Mouse (Mus musculus) erythroblast, embryonic 14.5 days (primary cell): Measurements from ENCODE around the gene Dnajc15.

Source experiments
- GATA1 ChIP-seq: IDR thresholded peaks from 2 replicates; pipeline ENCODE4 v1.6.1; 2012; ENCODE audit warnings: low read length, inconsistent platforms, mixed read lengths
- TAL1 ChIP-seq: IDR thresholded peaks from 3 replicates; pipeline ENCODE4 v1.6.1; 2012; ENCODE audit warnings: low read length, inconsistent platforms, mixed read lengths

DNA sequence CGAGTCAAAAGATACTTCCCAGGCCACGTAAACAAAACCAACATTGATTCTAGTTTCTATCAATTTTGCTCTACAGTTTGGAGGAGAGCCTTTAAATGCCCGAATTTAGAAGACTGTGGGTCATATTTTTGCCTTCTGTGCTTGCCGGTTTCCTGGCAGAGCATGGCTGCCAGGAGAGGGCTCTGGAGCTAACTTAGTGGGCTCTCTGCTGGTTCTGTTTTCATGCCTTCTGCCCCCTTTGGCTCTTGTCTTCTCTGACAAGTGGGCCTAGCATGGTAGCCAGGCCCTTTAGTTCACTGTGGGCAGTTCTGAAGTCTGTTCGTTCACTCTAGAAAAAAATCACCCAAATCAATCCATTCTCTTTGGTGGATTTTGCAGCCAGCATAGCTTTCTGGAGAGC is 63.5 kb downstream of the Dnajc15 start:
- TF ChIP-seq GATA1 = no peak
- no peak for TF ChIP-seq TAL1
